Mouse (Mus musculus): ENCODE data around the gene Clasrp. TPM values are rescaled to one million over a fixed set of nuclear protein-coding genes. Genes with fewer than 3 reads are reported as not detected.
A peak's percentile ranks its signal among the peaks of the same experiment; 100 is the strongest.

Clasrp gene
- polyA plus RNA-seq, 1 experiment from 2014 or later = 43.5 TPM

DNA sequence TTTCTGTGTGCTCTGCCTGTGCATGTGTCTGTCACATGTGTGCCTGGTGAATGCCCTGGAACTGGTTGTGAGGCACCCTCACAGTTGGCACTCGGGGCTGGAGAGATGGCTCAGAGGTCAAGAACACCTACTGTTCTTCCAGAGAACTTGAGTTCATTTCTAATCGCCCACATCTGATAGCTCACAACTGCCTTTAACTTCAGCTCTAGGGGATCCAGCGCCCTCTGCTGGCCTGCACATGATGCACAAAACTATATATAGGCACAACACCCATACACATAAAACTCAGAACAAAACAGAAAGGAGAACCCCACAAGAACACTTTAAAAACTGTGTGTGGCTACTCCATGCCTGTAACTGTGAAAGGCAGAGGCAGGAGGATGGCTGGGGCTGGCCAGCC, 15.1 kb downstream of the Clasrp start:
- Histone ChIP-seq H3K9me3 (ENCODE audit: control insufficient read depth, low read length) (no peaks in the 10 kb centered on the region), H3K9ac (ENCODE audit: low read length) (no peak overlapping the region), H3K27ac (ENCODE audit: low read length) (no peak overlapping the region), H3K4me2 (ENCODE audit: low read depth, low read length) (no peak overlapping the region), H3K27me3 (ENCODE audit: control insufficient read depth, insufficient read depth, low read depth, low read length) (no peaks in the 10 kb centered on the region), H3K36me3 (ENCODE audit: control insufficient read depth, insufficient read depth, low read length) (peaks cover 69% of the 10 kb centered on the region), H3K4me1 (replicated peaks; ENCODE audit: control insufficient read depth, insufficient read depth, low read length) (no peaks in the 10 kb centered on the region), H3K4me3 (ENCODE audit: low read length) (no peak overlapping the region)
- 39% methylated on average over 3 of the region's 3 CpGs for WGBS
- no peak for ATAC-seq (ENCODE audit: low read depth)

GRCm38 (mm10) chr7:19586269-19586668, 18.0 kb downstream of the Clasrp start:
- WGBS = 80% methylated on average over 42 of the region's 46 CpGs
- Histone ChIP-seq H3K27ac (ENCODE audit: low read length) (no peak overlapping the region), H3K4me2 (ENCODE audit: low read depth, low read length) (no peak overlapping the region), H3K36me3 (ENCODE audit: control insufficient read depth, insufficient read depth, low read length) (peaks cover 65% of the 10 kb centered on the region), H3K4me1 (replicated peaks; ENCODE audit: control insufficient read depth, insufficient read depth, low read length) (no peaks in the 10 kb centered on the region), H3K27me3 (ENCODE audit: control insufficient read depth, insufficient read depth, low read depth, low read length) (no peaks in the 10 kb centered on the region), H3K9ac (ENCODE audit: low read length) (no peak overlapping the region), H3K4me3 (ENCODE audit: low read length) (no peak overlapping the region), H3K9me3 (ENCODE audit: control insufficient read depth, low read length) (no peaks in the 10 kb centered on the region)
- no peak for ATAC-seq (ENCODE audit: low read depth)

GRCm38 (mm10) chr7:19580634-19581033, 23.7 kb downstream of the Clasrp start:
- no peak overlapping the region for H3K4me2 ChIP-seq (ENCODE audit: low read depth, low read length)
- no peak overlapping the region for H3K9ac ChIP-seq (ENCODE audit: low read length)
- WGBS = 73% methylated on average over 8 of the region's 8 CpGs
- H3K4me1 ChIP-seq (replicated peaks; ENCODE audit: control insufficient read depth, insufficient read depth, low read length) = peaks cover 9% of the 10 kb centered on the region
- no peaks in the 10 kb centered on the region for H3K9me3 ChIP-seq (ENCODE audit: control insufficient read depth, low read length)
- no peak overlapping the region for H3K4me3 ChIP-seq (ENCODE audit: low read length)
- peak; percentile 18; the same call in 1 of the 2 replicates for ATAC-seq (ENCODE audit: low read depth)
- peaks cover 19% of the 10 kb centered on the region for H3K27me3 ChIP-seq (ENCODE audit: control insufficient read depth, insufficient read depth, low read depth, low read length)
- no peak overlapping the region for H3K27ac ChIP-seq (ENCODE audit: low read length)
- peaks cover 24% of the 10 kb centered on the region for H3K36me3 ChIP-seq (ENCODE audit: control insufficient read depth, insufficient read depth, low read length)

GRCm38 (mm10) chr7:19579751-19580150, 24.5 kb downstream of the Clasrp start:
- Histone ChIP-seq H3K4me3 (ENCODE audit: low read length) (no peak overlapping the region), H3K27ac (ENCODE audit: low read length) (no peak overlapping the region), H3K36me3 (ENCODE audit: control insufficient read depth, insufficient read depth, low read length) (peaks cover 19% of the 10 kb centered on the region), H3K4me2 (ENCODE audit: low read depth, low read length) (no peak overlapping the region), H3K4me1 (replicated peaks; ENCODE audit: control insufficient read depth, insufficient read depth, low read length) (peaks cover 9% of the 10 kb centered on the region), H3K9ac (ENCODE audit: low read length) (no peak overlapping the region), H3K27me3 (ENCODE audit: control insufficient read depth, insufficient read depth, low read depth, low read length) (peaks cover 19% of the 10 kb centered on the region), H3K9me3 (ENCODE audit: control insufficient read depth, low read length) (no peaks in the 10 kb centered on the region)
- no peak for ATAC-seq (ENCODE audit: low read depth)
- 88% methylated on average over 10 of the region's 10 CpGs for WGBS

GRCm38 (mm10) chr7:19578436-19578835, 25.9 kb downstream of the Clasrp start:
- Histone ChIP-seq H3K36me3 (ENCODE audit: control insufficient read depth, insufficient read depth, low read length) (peaks cover 6% of the 10 kb centered on the region), H3K9me3 (ENCODE audit: control insufficient read depth, low read length) (no peaks in the 10 kb centered on the region), H3K4me2 (ENCODE audit: low read depth, low read length) (no peak overlapping the region), H3K4me3 (ENCODE audit: low read length) (no peak overlapping the region), H3K27me3 (ENCODE audit: control insufficient read depth, insufficient read depth, low read depth, low read length) (peaks cover 19% of the 10 kb centered on the region), H3K9ac (ENCODE audit: low read length) (no peak overlapping the region), H3K27ac (ENCODE audit: low read length) (no peak overlapping the region), H3K4me1 (replicated peaks; ENCODE audit: control insufficient read depth, insufficient read depth, low read length) (peaks cover 13% of the 10 kb centered on the region)
- 49% methylated on average over 4 of the region's 4 CpGs for WGBS
- ATAC-seq (ENCODE audit: low read depth) = no peak

GRCm38 (mm10) chr7:19577877-19578414, 26.3 kb downstream of the Clasrp start:
- Histone ChIP-seq H3K27ac (ENCODE audit: low read length) (no peak overlapping the region), H3K4me2 (ENCODE audit: low read depth, low read length) (peak overlapping the region; percentile 84), H3K9ac (ENCODE audit: low read length) (peak overlapping the region; percentile 45), H3K36me3 (ENCODE audit: control insufficient read depth, insufficient read depth, low read length) (peaks cover 4% of the 10 kb centered on the region; the same call in 1 of the 2 replicates), H3K9me3 (ENCODE audit: control insufficient read depth, low read length) (no peaks in the 10 kb centered on the region), H3K27me3 (ENCODE audit: control insufficient read depth, insufficient read depth, low read depth, low read length) (peaks cover 19% of the 10 kb centered on the region), H3K4me3 (ENCODE audit: low read length) (peak overlapping the region; percentile 51), H3K4me1 (replicated peaks; ENCODE audit: control insufficient read depth, insufficient read depth, low read length) (peaks cover 13% of the 10 kb centered on the region)
- 16% methylated on average over 10 of the region's 10 CpGs for WGBS
- ATAC-seq (ENCODE audit: low read depth) = no peak

GRCm38 (mm10) chr7:19577141-19577852, 27.0 kb downstream of the Clasrp start, which contains the start of the genes Zfp296 and Gemin7:
Gene Zfp296 (plus strand): TSS chr7:19577287.
Gene Gemin7 (minus strand): TSS chr7:19577595.
- ATAC-seq (ENCODE audit: low read depth) = peak; percentile 6; the same call in 1 of the 2 replicates
- H3K9ac ChIP-seq (ENCODE audit: low read length) = peak within 1 kb of the TSS; percentile 45
- H3K4me2 ChIP-seq (ENCODE audit: low read depth, low read length) = peak within 1 kb of the TSS; percentile 84
- no peak within 1 kb of the TSS for H3K27ac ChIP-seq (ENCODE audit: low read length)
- H3K4me3 ChIP-seq (ENCODE audit: low read length) = peak within 1 kb of the TSS; percentile 51
- H3K27me3 ChIP-seq (ENCODE audit: control insufficient read depth, insufficient read depth, low read depth, low read length) = peaks cover 19% of the 10 kb centered on the region
- H3K4me1 ChIP-seq (replicated peaks; ENCODE audit: control insufficient read depth, insufficient read depth, low read length) = peaks cover 16% of the 10 kb centered on the region
- no peaks in the 10 kb centered on the region for H3K9me3 ChIP-seq (ENCODE audit: control insufficient read depth, low read length)
- under 1% methylated on average over 56 of the region's 56 CpGs for WGBS
- peaks cover 2% of the 10 kb centered on the region; the same call in 1 of the 2 replicates for H3K36me3 ChIP-seq (ENCODE audit: control insufficient read depth, insufficient read depth, low read length)

GRCm38 (mm10) chr7:19575559-19575958, 28.7 kb downstream of the Clasrp start:
- no peak for ATAC-seq (ENCODE audit: low read depth)
- WGBS = 57% methylated on average over 3 of the region's 3 CpGs
- H3K36me3 ChIP-seq (ENCODE audit: control insufficient read depth, insufficient read depth, low read length) = peaks cover 3% of the 10 kb centered on the region; the same call in 1 of the 2 replicates
- H3K4me3 ChIP-seq (ENCODE audit: low read length) = no peak overlapping the region
- no peak overlapping the region for H3K9ac ChIP-seq (ENCODE audit: low read length)
- H3K9me3 ChIP-seq (ENCODE audit: control insufficient read depth, low read length) = no peaks in the 10 kb centered on the region
- peaks cover 19% of the 10 kb centered on the region for H3K27me3 ChIP-seq (ENCODE audit: control insufficient read depth, insufficient read depth, low read depth, low read length)
- no peak overlapping the region for H3K27ac ChIP-seq (ENCODE audit: low read length)
- H3K4me2 ChIP-seq (ENCODE audit: low read depth, low read length) = no peak overlapping the region
- H3K4me1 ChIP-seq (replicated peaks; ENCODE audit: control insufficient read depth, insufficient read depth, low read length) = peaks cover 25% of the 10 kb centered on the region

- peak overlapping the region; percentile 78 for H3K4me2 ChIP-seq (ENCODE audit: low read depth, low read length)
- ATAC-seq (ENCODE audit: low read depth) = peak; percentile 13; the same call in 1 of the 2 replicates
- peak overlapping the region; percentile 91 for H3K9ac ChIP-seq (ENCODE audit: low read length)
- H3K27me3 ChIP-seq (ENCODE audit: control insufficient read depth, insufficient read depth, low read depth, low read length) = peaks cover 19% of the 10 kb centered on the region
- H3K36me3 ChIP-seq (ENCODE audit: control insufficient read depth, insufficient read depth, low read length) = peaks cover 13% of the 10 kb centered on the region
- peak overlapping the region; percentile 92 for H3K4me3 ChIP-seq (ENCODE audit: low read length)
- peaks cover 25% of the 10 kb centered on the region for H3K4me1 ChIP-seq (replicated peaks; ENCODE audit: control insufficient read depth, insufficient read depth, low read length)
- H3K9me3 ChIP-seq (ENCODE audit: control insufficient read depth, low read length) = no peaks in the 10 kb centered on the region
- H3K27ac ChIP-seq (ENCODE audit: low read length) = peak overlapping the region; percentile 93
- WGBS = 14% methylated on average over 16 of the region's 16 CpGs
These were observed 30.5 kb downstream of the Clasrp start for GRCm38 (mm10) chr7:19573776-19574140.
